Mouse (Mus musculus): ENCODE data around the gene Aknad1.

DNA sequence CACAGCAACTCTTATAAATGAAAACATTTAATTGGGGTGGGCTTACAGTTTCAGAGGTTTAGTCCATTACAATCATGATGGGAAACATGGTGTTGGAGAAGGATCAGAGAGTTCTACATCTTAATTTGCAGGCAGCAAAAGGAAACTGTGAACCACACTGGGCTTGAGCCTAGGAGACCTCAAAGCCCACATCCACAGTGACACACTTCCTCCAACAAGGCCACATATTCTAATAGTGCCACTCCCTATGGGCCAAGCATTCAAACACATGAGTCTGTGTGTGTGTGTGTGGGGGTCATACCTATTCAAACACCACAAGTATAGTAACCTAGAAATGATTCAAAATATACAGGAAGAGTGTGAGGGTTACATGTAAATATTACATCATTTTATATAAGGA lies 12.1 kb upstream of the Aknad1 start:
- TF ChIP-seq CTCF (IDR thresholded peaks at IDR 0.05; ENCODE audit: borderline replicate concordance, insufficient read depth, low read depth, low read length) (no peak), POLR2A (IDR thresholded peaks at IDR 0.05; ENCODE audit: borderline replicate concordance, insufficient read depth, low read length) (no peak)
